Mouse (Mus musculus): ENCODE data around the gene 1700074P13Rik. TPM values are rescaled to one million over a fixed set of nuclear protein-coding genes. Genes with fewer than 3 reads are reported as not detected.
A peak's percentile ranks its signal among the peaks of the same experiment; 100 is the strongest.

The 1700074P13Rik gene
- polyA plus RNA-seq, 1 experiment from 2014 or later = not detected

GRCm38 (mm10) chr6:40890973-40891372 is 49.4 kb downstream of the 1700074P13Rik start:
- Histone ChIP-seq H3K4me1 (ENCODE audit: control insufficient read depth, insufficient read depth, low read length) (no peaks in the 10 kb centered on the region), H3K36me3 (ENCODE audit: control insufficient read depth, insufficient read depth) (no peaks in the 10 kb centered on the region), H3K27ac (ENCODE audit: low read length) (no peak overlapping the region), H3K9ac (ENCODE audit: low read length) (no peak overlapping the region), H3K27me3 (ENCODE audit: control insufficient read depth, insufficient read depth, low read length) (no peaks in the 10 kb centered on the region), H3K4me3 (ENCODE audit: low read length) (no peak overlapping the region), H3K4me2 (ENCODE audit: low read depth, low read length) (no peak overlapping the region), H3K9me3 (replicated peaks; ENCODE audit: control insufficient read depth, low read length) (no peaks in the 10 kb centered on the region)
- 48% methylated on average over 1 of the region's 1 CpGs for WGBS
- peak; percentile 63; the same call in 1 of the 2 replicates for ATAC-seq (replicated peaks; ENCODE audit: extremely low read depth, insufficient read depth, low FRiP score)

GRCm38 (mm10) chr6:40887394-40887793 is 53.0 kb downstream of the 1700074P13Rik start, which contains the start of gene Moxd2:
Gene Moxd2 (minus strand): TSS chr6:40887494.
- no peak for ATAC-seq (replicated peaks; ENCODE audit: extremely low read depth, insufficient read depth, low FRiP score)
- 96% methylated on average over 3 of the region's 3 CpGs for WGBS
- Histone ChIP-seq H3K36me3 (ENCODE audit: control insufficient read depth, insufficient read depth) (no peaks in the 10 kb centered on the region), H3K9ac (ENCODE audit: low read length) (no peak within 1 kb of the TSS), H3K27ac (ENCODE audit: low read length) (no peak within 1 kb of the TSS), H3K4me1 (ENCODE audit: control insufficient read depth, insufficient read depth, low read length) (no peaks in the 10 kb centered on the region), H3K4me2 (ENCODE audit: low read depth, low read length) (no peak within 1 kb of the TSS), H3K27me3 (ENCODE audit: control insufficient read depth, insufficient read depth, low read length) (no peaks in the 10 kb centered on the region), H3K4me3 (ENCODE audit: low read length) (no peak within 1 kb of the TSS), H3K9me3 (replicated peaks; ENCODE audit: control insufficient read depth, low read length) (no peaks in the 10 kb centered on the region)

Other genes with a start within 250 kb of the 1700074P13Rik start
- gene Moxd2, start 53.1 kb downstream of the 1700074P13Rik start, polyA plus RNA-seq (2015; fragmentation: Nextera tagmentation; extraction: Ambion mirVana) = not detected in 2 replicates
- not detected in 2 replicates for gene Prss58, start 40.2 kb downstream of the 1700074P13Rik start, polyA plus RNA-seq (2015; fragmentation: Nextera tagmentation; extraction: Ambion mirVana)
- gene Gm4744, start 11.3 kb upstream of the 1700074P13Rik start, polyA plus RNA-seq (2015; fragmentation: Nextera tagmentation; extraction: Ambion mirVana) = not detected in 2 replicates
- 0.17 TPM in 1 of 2 replicates, not detected in the other for gene 1810009J06Rik, start 24.2 kb upstream of the 1700074P13Rik start, polyA plus RNA-seq (2015; fragmentation: Nextera tagmentation; extraction: Ambion mirVana)
- not detected in 2 replicates for gene Gm2663, start 58.9 kb upstream of the 1700074P13Rik start, polyA plus RNA-seq (2015; fragmentation: Nextera tagmentation; extraction: Ambion mirVana)
- gene 2210010C04Rik, start 95.0 kb upstream of the 1700074P13Rik start, polyA plus RNA-seq (2015; fragmentation: Nextera tagmentation; extraction: Ambion mirVana) = not detected in 2 replicates

Measured in heart, embryonic 16.5 days (tissue).